Mouse (Mus musculus) spleen, postnatal 10 days (tissue): ENCODE measurements at regions not wholly inside any gene's neighbourhood (a gene's known extent, or its start where the extent isn't known, plus 50 kb on each side); places are given as distances from the start of the nearest gene placed in this dataset.

ENCODE experiments used
- DNase-seq, 2 experiments: peaks; one replicate each; pipeline ENCODE4 v3.0.0; 2021 to 2022; ENCODE audit warnings: low spot score in 2 of 2

DNA sequence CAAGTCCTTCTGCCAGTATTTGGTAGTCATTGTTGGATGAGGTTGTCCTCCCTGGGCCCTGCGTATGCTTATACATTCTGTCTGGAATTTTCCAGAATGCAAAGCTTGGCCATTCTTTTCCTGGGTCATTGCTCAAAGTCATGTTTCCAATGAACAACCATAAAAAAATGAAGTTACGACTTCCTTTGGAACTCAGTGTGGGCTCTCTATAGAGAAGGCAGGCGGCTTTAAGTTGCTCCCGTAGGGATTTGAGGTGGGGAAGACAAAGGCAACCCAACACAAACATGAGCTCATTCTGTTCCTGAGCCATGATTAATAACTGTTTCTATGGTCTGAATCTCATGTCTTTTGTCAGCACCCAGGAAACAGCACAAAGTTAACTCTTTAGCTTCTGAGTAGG lies 204.3 kb downstream of the Hhipl2 start:
- no peak for DNase-seq

DNA sequence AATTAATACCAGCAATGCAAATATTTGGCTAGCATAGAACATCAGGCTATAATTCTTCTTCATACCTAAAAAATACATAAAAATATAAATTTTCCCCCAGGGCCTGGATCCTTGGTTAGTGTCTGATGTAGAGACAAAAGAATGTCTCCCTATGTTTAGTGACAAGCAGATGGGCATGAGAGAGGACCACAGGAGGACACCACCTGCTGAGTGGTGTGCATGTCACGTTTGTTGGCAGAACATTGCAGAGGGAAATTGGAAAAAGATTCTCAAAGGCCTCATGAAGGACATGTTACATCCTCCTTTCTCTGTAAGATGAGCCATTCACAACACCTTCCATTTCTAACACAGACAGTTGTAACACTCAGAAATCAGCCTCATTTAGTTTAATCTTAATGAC lies 206.3 kb downstream of the Hhipl2 start:
- DNase-seq, result no peak

DNA sequence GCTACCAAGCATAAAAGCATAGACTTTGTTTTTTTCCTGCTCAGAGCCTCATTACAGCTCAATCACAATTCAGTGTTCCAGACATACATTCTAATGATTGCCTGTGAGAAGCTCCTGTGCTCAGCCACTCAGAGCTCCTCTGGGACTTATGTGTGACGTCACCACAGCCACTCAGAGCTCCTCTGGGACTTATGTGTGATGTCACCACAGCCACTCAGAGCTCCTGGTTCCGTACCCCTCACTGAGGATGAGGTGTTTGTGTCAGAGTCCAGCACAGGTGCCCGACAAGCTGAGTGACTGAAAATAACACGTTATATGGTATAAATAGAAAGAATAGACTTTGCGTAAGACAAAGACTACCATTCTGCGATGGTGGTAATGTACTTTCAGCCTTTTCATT lies 215.8 kb downstream of the Hhipl2 start:
- DNase-seq, result no peak

DNA sequence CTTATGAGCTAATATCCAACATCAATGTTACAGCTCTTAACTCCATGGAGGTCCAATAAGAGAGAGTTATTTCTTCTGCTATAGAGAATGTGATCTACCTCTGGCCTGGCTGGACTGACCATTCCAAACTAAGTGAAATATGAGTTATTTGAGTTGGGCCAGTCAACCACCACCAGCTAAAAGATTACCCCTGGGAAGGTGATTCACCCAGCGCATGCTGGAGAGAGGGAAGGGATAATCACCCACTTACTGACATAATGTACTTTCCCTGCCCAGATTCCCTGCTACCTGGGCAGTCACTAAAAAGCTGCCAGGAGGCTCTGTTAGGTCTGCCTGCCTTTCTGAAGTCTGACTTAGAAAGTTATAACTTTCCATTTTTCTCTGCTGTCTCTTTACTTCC lies 216.8 kb downstream of the Hhipl2 start:
- DNase-seq, result no peak

DNA sequence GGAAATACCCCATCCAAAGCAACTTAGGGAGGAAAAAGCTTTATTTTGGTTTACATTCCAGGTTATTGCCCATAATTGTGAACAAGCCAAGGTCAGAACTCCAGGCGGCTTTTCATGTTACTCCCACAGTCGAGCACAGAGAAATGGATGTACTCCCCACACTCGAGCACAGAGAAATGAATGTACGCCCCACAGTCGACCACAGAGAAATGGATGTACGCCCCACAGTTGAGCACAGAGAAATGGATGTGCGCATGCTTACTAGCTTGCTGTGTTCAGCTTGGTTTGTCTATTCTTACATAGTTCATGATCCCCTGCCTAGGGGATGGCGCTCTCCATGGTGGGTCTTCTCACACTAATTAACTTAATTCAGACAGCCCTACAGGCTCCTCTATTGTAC lies 219.2 kb downstream of the Hhipl2 start:
- DNase-seq, result no peak

DNA sequence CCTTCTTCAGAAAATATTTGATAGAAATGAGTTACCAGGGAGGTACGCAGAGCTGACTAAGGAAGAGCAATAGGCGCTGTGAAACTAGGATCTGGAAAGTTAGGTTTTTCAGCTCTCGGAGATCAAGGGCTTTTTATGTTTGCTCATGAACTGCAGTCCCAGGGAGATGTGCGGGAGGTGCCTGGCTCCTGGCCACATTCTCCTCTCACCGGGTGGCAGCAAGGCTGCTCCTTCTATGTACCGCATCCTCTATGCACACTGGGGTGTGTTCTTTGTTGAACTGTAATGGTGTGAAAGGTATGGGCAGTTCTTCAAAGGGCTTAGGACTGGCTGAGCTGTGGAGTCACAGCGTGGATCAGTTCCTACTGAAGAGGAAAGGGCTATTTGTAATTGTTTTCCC lies 221.3 kb downstream of the Hhipl2 start:
- DNase-seq, result no peak

DNA sequence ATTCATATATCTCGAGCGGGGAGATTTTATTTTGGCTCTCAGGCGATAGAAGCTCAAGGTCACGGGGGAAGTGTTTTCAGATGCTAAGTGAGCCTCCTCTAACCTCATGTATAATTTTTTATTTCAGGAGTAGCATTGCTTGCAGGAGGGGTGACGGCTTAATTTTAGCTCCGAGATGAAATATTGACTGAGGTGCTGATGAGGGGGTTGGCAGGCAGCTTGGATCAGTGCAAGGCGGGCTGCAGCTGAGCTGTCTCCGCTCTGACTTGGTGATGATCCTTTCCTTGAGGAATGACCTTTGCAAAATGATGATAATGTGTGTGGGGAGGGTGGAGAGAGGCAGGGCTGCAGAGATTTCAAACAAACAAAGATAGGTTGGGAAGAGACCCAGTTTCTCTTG lies 222.6 kb downstream of the Hhipl2 start:
- no peak for DNase-seq

DNA sequence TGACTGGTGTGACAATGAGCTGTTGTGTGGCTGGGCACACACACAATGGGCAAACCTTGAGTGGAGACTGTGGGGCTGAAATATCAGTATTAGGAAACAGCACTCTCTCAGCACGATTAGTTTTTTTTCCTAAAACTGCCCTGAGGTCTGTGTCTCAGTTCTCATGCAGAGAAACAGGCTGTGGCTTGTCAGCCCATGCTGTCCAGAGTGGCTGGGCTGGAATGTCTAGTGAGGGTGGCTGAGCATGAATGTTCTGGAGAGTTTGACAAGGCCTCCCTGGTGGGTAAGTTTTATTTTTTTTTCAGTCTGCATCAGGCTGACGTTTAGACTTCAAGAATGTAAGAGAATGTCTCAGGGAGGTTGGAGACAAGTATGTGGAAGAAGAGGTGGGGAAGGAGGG lies 226.0 kb downstream of the Hhipl2 start:
- no peak for DNase-seq

DNA sequence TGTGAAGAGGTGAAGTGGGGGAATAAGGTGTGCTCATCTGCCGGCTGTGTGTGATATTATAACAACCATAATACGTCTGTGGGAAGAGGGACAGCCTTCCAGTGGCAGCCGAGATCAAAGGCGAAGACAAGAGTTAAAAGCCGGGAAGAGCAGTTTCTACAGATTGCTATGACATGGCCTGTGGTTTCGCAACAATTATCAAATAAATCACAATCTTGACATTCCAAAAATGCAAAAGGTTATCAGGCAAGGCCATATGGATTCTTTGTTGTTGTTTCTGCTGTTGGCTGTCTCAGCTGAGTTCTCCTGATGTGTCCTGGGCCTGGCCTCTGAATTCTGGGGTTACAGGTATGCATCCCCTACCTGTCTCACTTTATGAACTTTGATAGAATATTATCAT lies 235.9 kb downstream of the Hhipl2 start:
- DNase-seq, result no peak

DNA sequence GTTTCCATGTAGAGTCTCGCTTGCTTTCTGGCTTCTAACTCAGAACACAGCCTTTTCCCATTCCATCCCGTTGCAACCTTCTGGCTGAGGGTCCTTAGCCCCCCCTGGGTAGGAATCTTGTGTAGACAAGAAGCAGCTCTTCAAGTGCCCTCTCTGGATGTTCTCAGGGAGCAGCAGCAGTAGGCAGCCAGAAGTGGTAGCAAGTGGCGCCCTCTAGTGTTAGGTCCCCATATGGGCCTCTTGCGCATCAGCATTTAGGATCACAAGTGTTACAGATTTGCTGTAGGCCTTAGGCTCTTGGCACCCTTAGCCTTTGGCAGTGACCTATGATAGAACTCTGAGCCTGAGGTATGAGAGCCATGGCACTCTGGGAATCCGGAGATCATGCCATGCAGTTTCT lies 239.0 kb downstream of the Hhipl2 start:
- DNase-seq, result peak; percentile 8 to 68

DNA sequence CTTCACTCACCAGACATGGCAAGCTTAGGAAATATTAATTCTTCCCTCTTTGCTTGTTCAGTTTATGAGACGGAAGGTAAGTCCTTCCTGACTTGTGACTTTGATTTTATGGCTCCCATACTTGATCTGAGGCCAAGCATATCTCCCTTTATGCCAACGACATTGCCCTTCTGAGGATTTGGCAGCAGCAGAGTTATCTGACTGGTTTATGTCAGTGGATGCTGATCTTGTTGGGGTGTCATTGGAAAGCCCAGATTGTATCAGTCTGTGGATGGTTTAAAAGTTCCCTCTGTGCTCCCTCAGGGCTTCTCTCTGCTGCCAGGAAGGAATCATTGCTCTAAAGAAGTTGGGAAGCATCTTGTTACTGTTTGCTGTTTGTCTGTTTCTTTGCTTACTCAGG lies 242.5 kb downstream of the Hhipl2 start:
- no peak for DNase-seq

DNA sequence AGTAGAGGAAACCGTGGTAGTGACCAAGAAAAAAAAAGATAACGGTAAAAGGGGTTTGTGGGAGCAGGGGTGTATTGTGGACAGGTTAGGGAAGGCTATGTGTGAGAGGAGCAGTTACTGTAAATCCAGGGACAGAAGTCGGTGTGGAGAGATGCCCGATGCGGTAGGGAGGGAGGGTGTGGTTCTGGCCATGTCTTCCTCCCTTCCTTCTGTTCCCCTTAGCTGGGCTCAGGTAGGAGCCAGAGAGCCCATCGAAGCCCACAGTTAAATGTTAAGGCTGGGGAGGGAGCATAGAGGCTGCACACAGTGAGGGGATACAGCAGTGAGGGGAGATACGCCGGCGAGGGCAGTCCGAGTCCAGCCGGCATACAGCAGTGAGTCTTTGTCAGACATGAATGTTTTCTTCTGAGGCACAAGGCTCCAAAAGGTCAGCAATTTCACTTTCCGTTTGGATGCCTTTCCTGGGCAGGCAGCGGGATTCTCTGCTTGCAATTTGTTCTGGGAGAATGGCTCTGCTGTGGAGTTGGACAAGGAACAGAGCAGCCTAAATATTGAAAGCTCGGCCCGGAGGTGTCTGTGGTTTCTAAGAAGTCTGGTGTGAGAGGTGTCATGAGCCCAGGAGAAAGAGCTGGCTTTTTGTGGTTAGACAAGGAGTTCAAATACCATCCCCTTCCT lies 244.5 kb downstream of the Hhipl2 start:
- no peak for DNase-seq

DNA sequence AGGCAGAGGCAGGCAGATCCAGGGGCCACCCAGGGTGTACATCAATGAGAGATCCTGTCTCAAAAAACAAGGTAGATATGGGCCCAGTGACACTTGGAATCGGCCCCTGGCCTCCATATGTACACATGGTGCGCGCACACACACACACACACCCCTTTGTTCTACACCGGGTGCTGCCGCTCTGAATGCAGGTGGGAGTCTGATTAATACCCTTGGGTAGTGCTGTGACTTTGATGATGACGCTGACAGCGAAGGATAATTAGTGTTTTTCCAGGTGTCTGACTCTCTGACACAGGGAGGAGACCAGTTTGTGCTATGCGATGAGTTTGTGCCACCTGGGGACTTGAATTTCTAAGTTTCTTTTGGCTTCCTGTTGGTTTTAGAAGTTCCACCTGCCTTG lies 251.3 kb downstream of the Hhipl2 start:
- DNase-seq, result no peak

DNA sequence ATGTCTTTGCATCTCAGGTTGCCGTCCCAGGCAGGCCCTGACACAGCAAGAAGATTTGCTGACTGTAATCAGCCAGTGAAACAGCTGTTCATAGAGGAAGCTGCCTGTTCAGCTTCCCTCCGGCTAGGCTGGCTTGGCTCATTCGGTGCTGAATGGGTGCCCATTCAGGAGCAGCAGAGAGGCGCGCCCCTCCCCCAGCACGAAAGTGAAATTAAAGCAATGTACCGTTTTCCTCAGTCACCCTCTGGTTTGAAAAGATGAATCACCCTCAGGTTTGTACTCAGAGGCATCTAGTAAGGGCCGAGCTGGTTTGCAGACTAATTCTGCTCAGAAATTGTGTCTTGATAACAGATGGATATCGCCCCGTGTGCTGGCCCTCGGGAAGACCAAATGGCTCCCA lies 251.7 kb downstream of the Hhipl2 start:
- peak in 1 of 2 experiments; percentile 39 for DNase-seq

DNA sequence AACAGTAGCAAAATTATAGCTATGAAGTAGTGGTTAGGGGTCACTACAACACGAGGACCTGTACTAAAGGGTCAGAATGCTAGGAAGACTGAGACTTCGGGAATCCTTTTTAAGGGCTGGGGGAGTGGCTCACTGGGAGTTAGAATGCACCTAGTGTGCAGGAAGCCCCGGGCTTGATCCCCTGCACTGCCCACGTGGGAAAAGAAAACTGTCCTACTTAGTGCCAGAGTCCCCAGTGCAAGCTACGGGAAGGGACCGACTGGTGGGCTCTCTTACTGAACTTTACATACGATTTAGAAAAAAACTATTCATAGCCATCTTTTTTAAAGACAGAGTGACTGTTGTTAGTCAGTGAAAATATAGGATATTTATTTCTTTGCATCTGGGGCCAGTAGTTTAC lies 252.5 kb downstream of the Hhipl2 start:
- no peak for DNase-seq

DNA sequence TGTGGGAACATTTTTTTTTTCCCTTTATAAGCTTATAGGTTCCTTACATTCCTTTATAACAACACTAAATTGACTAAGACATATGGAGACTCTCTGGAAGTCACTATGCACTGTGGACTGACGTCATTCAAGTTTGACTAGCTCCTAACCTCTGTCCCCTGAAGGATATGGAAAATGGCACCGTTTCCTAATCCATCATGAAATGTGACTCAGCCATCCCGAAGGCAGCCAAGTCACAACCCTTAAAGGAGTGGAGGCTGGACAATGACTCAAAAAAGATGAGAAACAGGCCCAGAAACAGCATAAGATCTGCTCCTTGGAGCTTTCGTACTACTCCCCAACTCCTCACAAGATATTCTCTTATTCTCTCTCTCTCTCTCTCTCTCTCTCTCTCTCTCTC lies 253.5 kb downstream of the Hhipl2 start:
- no peak for DNase-seq

DNA sequence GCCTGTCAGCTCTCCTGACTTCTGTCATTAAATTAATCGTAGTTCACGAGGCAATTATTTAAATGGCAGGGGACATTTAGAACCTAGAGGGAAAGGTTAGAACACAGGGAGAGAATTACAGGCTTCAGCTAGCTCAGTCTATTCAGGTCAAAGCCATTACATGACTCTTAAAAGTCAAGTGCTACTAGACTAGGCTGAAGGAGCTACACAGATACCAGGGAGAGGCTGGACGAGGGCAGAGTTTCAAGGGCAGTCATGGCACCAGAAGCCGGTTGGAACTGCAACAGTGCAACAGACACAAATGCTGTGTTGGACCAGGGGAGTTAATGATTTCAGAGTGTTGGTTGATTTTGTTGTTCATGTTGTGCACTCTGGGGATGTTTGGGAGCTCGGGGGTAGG lies 254.5 kb downstream of the Hhipl2 start:
- no peak for DNase-seq

DNA sequence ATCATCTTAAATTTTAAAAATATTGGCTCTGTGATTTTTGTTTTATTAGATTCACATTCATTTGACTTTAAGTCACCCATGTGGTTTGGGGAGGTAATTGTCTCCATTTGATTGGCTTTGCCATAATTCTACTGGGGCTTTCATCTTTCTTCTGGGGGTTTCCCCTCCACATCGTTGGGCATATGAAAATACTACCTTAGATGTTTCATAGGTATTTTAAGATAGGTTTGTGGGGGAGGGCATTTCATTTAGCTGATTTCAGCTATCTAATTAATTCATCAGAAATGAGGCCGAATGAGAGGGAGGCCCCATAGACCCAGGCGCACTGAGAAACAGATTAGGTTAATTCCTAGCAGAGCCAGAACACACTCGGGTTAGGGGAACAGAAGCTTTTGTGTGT lies 259.6 kb downstream of the Hhipl2 start:
- no peak for DNase-seq

DNA sequence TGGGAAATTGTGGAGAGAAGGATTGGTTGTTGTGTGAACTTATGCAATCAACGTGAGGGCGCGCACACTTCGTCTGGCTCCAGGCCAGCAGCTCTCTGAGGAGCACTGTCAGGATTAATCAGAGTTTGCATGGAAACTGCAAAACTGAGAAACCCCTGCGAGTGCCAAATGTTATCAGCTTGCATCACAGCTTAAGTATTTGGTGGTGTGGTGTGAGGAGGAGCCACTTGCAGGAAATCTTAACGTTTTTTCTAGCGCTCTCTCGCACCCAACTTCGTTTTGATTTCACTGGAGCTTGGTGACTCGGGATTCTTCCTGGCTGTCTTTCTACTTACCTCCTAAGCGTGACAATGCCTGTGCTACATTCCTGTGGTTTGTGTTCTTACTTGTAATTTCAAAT lies 261.9 kb downstream of the Hhipl2 start:
- no peak for DNase-seq

DNA sequence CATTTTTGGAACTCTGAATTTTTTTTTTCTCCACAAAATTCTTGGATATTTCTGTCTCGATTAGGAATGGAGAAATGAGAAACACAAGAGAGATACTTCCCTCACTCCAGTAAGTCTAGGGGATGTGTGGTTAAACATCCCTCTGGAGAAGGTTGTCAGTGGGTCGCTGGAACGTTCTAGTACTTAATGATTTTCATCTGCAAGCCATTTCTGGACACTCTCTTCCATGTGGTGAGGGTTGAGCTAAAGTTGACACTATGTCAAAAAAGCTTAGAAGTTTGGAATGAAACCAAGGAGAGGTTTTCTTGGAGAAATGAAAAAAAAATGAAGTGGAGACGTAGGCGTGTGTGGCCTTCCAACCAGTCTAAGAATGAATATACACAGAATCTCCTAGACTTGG lies 268.0 kb downstream of the Hhipl2 start:
- no peak for DNase-seq

DNA sequence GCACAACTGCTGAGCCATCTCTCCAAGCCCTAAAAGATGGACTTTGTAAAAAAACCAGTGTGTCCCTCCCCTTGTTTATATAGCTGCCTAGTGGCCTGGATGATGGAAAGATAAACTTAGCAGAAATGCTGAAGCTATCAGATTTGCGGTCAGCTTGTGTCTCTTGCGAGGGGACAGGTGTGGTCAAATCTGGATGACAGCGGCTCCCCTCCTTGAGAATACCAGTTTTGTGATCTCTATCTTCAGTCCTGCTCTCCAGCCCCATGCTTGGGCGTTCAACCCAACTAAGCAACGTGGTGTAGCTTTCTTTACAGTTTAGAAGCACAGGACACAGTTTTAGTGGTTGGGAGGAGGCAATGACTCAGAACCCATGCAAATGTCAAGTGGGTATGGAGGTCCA lies 274.7 kb downstream of the Hhipl2 start:
- DNase-seq, result no peak

DNA sequence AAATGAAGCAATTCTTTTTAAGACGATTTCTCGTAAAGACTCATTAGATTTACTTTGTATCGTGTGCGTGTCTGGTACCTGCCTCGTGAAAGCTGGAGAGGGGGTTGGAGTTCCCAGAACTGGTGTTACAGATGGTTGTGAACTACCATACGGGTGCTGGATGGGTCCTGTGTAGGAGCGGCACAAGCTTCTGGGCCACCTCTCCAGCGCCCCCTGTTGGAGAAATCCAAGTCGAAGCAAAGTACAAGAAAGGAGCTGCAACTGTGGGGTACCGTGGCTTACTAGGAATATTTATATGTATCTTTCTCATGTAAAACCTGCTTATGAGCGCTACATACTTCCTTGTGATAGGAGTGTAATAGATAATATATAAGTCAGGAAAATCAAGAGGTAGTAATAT lies 281.3 kb downstream of the Hhipl2 start:
- peak in 1 of 2 experiments; percentile 41 for DNase-seq

DNA sequence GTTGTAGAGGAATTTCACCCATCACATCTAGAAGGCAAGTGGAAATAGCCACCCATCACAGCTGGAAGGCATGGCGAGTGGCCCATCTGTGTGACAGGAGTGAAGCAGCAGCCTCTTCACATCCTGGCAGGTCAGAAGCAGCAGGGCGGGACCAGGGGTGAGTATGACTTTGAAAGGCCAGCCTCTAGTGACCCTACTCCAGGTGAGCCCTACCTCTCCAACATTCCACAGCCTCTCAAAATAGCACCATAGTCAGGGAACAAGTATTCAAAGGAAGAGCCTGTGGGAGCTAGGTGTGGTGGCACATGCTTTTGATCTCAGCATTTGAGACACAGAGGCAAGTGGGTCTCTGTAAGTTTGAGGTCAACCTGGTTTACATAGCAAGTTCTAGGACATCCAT lies 284.9 kb downstream of the Hhipl2 start:
- DNase-seq, result no peak

DNA sequence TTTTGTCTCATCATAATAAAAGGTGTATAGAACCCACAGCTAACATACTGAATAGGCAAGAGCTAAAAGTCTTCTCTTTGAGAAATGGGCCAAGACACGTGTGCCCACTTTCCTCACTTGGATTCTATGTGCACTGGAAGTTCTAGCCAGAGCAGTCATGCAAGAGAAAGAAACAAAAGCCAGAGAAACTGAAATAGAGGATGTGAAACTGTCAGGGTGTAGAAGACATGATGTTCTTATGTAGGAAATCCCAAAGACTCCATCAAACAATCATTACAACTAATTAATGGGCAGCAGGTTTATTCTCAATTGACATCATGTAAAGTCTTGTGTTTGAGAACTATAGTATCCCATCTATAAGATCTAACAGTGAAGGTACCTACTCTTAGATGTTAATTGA lies 294.9 kb downstream of the Hhipl2 start:
- no peak for DNase-seq

DNA sequence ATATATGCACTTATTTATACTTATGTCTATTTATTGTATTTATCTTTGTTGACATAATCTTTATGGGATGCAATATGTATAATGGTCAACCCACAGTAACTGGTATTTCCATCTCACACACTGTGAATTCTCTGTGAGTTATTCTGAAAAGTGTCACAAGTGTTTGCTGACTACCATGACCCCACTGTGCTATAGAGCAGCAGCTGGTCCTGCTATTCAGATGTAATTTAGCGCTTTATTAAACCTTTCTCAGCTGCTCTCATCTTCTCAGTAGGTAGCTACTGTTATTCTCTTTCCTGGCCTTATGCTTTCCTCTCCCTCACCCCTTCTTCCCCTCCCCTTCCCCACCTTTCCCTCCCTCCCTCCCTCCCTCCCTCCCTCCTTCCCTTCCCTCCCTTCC lies 296.0 kb upstream of the Dusp10 start:
- no peak for DNase-seq
